Mouse (Mus musculus) kidney, adult 18-20 months (tissue): Measurements from ENCODE around the gene Wwc2.

Source experiments
- DNase-seq: peaks from one replicate; pipeline ENCODE4 v3.0.0; 2021

The Wwc2 gene

DNA sequence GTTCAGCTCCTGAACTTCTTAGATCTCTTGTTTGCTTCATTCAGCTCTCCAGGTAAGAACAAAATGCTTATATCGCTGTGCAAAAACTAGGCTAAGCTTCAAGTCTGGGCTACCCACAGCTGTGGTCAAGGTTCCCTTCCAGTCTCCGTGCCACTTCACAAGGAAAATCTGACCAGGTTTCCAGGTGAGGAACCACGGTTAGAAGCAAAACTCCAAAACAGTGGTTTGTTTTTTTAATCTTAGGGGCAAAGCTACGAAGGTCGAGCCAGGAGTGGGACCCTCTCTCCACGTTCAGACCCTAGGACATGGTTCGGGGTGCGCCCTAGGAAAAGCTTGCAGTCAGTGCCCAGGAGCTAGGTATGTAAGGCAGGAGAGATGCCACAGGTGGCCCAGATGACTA is 1.5 kb downstream of the Wwc2 start:
- no peak for DNase-seq

DNA sequence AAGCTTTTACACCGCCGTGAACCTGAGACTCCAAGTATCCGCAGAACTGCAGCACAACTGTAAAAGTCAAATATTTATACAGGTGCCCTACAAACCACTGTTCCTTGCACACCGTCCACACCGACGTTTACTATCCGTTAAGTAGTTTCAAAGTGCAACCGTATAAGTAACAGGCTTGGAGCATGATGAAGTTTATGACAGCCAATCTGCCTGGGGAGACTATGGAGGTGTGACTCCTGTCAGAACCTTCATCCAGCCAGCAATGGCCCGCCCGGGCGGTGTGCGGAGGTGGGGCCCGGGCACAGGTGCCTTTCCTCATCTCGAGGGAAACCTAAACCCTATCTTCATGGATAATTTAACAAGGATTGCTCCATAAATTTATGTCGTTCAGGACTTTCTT is 2.6 kb downstream of the Wwc2 start:
- DNase-seq: no peak

DNA sequence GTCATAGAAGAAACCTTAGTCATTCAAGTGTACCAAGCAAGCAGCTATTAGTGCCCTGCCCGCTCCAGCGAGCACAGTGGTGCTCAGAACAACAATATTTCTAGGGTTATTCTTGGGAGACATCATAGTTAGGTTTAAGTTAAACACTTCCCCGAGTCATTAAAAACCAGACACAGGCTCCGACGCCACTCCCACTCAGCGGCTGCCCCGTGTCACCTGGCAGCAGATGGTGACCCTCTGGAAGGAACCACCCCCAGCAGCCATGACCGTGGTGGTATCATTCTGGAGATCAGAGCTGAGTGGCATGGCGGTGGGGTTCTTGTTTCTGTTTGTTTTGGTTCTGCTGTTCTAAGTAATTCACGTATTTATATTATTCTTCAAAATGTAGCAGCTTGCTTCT is 5.1 kb downstream of the Wwc2 start:
- no peak for DNase-seq

DNA sequence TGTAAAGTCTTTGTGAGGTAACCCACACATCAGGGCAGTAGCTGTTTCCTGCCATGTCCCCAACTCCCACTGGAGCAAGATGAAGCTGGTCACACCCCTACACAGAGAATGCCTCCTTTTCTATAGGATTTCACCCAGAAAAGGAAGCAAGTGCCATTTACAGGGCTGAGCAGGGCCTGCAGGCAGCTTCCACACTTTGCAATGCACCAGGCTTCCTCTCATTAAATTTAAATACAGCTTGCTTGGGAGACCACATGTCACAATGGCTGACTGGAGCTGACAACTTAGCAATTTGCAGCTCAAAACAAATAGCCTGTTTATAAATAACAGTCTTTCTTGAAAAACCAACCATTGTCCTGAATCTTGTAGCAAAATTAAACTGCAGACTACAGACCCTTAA is 5.5 kb downstream of the Wwc2 start:
- no peak for DNase-seq

DNA sequence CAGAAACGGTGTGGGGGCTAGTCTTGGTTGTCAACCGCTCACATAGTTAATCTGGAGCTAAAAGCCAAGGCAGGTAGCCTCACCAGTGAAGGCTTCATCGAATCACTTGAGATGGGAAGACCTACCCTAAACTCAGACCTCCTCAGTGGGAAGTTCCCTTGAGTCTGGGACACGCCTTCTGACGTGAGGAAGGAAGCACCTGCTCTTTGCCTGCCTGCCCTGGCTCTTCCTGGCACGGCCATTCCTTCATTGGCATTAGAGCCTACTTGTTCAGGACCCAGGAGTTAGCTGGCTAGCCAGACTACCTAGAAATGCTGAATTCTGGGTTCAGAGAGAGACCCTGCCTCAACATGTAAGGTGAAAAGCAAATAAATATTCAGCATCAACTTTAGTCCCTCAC is 9.6 kb downstream of the Wwc2 start:
- DNase-seq: no peak

DNA sequence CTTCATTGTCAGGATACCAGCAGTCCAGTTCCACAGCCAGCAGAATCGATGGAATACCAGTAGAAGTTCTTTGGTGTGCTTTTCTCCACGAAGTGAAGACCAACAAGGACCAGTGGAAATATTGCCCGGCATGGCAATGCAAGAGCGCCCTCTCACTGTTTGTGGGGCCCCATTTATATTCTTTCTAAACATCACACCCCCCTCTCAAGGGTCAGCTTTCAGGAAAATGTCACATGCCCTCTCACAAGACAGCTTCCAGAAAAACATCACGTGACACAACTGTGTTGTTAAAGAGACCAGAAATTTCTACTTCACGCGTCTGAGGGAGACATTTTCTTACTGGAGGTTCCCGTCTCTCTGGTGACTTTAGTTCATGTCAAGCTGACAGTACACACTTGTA is 10.8 kb downstream of the Wwc2 start:
- DNase-seq: peak; percentile 46

DNA sequence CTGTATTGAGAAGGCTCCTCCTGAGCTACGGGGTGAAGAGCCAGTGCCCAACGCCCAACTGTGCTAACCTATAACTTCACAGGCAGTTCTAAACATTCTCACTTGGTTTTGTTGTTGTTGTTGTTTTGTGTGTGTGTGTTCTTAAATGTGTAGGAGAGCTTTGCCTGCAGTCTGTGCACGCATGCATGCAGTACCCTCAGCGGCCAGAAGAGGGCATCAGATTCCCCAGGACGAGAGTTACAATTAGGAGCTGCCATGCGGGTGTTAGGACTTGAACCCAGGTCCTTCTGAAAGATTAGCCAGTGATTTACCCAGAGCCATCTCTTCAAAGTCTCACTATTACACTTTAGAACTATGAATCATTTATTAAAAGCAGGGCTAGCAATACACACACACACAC is 12.0 kb downstream of the Wwc2 start:
- peak; percentile 47 for DNase-seq

DNA sequence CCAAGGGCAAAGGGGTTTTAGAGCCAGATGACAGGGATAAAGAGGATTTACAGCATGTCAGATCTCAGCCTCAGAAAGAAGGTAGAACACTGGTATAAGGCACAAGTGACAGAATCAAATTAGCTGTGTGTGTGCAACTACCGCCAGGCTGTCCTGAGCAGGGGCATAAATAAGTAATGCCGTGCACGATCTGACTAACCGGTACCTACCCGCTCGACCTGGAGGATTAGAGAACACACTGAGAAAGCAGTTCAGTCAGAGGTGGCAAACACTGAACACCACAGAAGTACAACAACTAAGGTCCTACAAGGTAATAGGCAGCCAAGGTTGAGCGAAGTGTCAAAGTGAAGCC is 15.8 kb downstream of the Wwc2 start:
- DNase-seq: no peak

DNA sequence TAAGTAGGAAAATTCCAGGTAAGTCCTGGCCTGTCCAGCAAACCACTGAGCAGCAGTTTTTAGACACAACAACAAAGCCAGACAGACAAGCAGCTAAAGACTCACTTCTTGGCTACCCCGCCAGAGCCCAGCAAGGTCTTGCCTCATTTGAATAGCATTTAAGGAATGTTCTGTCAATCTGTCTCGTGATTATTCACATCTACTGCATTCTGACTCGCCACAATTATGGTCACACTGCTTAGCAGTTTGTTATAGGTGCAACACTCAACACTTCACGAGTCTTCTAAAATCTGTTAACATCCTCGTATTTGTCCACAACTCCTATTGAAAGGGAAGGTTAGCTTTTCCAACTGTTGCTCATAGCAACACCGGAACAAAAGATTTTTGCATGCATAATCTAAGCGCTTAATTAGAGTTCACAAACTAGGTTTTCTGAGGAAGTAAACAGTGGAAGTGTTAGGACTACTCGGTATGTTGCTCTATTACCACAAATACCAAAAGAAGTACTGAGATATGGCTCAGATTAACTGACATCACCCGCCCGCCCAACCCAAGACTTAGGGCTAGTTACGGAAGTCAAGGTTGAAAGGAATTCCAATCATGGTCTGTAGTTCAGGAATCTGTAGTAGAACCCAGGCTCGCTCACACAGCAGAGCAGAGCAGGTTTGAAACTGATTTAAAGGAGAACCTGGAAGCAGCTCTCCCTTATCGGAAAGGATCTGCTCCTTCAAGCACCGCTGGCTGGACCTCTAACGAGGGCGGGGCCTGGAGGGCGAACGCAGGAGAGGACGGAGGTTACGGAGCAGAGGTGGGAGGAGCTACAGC is 16.4 kb downstream of the Wwc2 start:
- DNase-seq: peak; percentile 87

DNA sequence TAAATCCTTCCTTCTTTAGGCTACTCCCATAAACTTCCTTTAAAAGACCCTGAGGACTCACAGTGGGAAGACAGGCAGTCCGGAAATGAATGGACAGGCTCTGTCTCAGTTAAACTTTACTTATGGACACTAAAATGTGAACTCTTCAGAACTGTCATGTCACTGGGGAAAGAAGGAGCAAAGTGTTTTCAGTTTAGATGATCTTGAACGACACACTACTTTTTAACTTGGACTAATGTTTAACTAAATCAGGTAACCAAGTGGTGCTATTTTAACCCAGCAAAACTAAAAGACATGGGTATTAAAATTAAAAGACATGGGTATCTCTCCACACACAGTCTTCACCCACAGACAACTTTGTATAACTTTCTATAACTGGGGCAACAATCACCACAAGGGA is 19.6 kb downstream of the Wwc2 start:
- no peak for DNase-seq

DNA sequence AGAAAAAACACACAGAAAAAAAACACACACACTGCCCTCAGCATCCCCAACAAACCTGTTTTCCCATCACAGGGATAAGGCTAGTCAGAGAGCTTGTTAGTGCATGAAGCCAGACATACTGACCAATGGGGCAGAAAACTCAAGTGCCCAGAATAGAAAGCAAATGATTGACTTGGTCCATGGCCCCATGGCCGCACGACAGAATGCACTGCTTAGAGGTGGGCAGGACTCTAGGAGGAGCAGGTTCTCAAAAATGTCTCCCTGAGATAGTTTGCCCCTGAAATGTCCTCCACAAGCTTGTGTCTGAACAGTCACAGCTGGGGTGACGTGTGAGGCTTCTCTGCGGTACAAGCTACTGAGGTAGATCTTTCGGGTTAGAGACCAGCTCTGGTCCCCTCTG is 20.1 kb downstream of the Wwc2 start:
- peak; percentile 79 for DNase-seq

DNA sequence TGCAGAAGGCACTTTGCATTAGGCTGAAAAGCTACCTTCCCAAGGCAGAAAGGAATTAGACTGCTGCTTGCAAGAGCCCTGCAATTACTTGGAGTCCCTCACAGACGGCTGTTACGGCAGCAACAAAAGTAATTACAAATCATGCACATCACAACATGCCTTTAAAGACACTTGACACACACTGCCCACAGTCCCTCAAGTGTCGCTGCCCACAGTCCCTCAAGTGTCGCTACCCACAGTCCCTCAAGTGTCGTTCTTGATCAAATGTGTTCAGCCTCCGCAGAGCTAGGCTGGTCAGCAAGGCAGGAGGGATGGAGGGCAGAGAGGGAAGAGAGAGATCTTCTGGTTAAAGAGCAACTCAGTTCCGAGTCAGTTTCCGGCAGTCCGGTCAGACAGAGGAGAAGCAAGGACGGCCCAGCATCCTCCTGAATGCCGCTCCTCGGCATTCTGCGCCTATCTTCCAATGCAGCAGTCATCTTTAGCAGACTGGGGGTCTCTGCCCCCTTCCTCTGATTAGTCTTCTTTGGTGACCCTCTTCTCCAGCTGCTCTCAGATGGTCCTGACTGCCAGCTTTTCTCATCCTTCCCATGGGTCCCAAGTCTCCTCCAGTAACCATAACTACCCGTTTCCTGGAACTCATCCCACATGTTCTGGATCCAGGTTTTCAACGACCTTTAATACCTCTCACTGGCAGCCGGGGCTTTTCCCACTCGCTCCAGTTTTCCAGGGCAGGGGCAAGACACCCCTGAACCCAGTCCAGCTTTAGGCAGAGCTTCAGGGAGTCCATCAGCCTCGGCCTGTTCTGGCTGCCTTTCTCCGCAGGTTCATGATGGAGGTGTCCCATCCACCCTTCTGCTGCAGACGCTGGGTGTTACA is 23.4 kb downstream of the Wwc2 start:
- peak; percentile 73 for DNase-seq

DNA sequence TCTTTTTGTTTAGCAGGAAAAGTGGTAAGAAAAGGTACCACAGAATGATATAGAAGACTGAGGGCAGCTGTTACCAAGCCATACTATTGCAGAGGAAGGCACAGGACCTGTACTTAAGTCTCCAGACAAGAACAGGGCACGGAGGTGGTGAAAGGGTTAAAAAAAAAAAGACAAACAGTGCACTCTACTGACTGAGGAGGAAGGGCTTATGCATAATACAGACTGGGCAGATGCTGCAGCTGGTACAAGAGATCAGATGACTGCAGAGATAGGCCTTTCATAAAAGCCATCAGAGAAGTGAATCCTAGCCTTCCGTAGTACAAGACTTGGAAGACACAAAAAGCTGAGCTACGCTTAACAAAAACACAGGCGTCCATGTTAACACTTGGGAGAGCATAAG is 28.2 kb downstream of the Wwc2 start:
- no peak for DNase-seq

DNA sequence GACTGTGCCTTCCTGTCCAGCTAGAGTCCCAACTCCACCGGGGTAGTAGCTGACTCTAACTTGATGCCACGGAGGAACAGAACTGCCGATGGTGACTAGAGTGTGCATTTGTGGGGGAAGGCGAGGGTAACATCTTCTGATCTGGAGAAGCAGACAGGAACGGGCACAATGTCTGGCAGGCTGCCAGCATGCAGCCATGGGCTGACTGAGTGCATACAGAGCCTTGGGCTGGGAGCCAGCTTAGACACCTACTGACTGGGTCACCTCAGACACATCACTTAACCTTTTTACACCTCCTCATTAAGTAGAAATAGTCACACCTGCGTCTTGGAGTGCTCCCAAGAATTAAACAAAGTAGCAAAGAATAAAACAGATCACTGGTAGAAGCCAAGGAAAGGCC is 28.7 kb downstream of the Wwc2 start:
- peak; percentile 71 for DNase-seq

DNA sequence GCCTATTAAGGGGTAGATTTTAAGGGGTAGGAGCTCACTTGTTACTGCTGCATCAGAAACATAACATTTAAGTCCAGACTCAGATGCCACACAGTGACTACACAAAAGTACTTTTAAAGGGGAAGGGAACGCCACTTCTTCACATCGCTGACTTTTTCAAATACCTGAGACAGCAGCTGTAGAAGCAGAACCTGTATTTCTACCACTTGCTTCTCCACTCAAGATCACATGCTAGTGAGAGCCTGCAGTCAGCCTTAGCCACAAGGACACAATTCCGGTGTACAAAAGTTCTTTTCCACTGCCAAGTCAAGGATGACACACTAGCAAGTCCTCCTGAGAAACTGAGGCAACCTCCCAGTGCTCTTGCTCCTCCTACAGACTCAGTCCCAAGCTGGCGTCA is 33.2 kb downstream of the Wwc2 start:
- DNase-seq: no peak

DNA sequence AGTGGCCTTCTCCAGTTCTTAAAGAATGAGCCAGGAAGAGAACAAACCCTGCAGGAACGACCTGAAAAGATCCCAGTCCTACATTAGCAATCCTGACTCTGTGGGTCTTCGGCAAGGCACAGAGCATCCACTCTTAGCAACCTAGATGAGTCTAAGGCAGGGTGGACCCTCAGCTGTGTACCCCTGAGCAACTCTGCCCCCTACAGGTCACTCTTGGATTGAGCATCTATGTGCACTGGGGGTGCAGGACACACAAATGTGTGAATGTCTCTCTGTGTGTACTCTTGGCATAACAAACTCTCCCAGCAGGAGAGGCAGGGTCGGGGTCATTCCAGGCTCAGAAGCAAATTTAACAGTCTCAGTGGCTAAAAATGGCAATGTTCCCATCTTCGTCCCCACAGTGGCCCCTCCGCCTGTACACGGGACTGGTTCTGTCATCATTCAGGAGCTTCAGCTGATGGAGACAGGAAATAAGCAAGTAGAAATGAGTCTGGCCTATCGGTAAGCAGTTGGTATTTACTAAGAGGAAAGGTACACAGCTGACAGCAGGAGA is 39.3 kb downstream of the Wwc2 start:
- peak; percentile 49 for DNase-seq

DNA sequence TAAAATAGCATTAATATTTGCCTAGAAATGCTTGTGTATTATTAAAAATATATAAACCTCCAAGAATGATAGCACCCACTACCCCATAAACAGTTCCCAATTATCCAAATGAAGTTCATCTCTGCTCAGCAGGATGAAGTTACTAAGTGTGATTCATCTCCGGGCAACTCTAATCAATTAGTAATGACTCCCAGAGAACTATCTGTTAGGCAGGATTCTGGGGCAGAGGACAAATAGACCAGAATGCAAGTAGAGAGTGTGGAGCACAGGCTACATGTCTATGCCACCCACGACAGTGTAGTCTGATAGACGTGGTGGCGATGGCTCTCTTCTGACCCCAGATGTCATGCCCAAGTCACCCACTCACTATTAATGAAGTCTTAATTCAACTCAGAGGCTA is 41.9 kb downstream of the Wwc2 start:
- no peak for DNase-seq

DNA sequence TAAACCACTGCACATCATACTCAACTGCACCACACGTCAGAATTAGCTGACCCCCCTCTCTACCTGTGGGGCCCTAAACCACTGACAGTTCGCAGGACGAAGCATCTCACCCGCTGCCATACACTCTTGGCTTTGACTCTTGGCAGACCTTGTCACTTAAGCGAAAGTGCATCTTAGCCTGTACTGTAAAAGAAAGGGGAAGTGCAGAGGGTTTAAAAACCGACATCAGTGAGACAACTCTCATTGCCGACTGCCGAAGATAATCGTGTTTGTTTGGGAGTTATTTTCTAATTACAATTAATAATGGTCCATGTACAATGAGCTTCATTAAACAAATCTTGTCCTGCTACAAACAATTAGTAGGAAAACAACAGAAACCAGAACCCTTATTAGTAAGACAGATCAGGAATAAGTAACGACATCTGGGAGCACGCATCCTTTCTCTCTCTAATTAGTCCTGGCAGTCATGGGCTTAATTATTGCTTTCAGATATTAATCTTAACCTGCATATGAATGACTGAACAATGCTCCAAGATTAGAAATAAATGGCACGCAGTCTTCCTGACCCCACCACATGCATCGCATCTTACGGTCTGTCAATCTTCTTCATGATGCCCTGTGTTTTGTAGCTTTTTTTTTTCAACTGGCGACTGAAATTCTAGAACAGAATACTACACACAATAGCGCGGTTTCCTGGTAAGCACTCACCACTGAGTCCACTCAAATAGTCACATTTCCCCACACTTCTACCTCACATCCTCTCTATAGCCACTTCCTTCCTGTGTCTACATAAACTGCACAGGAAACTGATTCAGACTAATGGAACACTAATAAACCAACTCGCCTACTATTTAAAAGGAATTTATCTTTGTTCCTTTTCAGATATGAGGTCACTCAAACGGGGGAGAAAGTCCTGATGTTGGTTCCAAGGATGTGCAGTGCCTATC is 42.8 kb downstream of the Wwc2 start:
- DNase-seq: no peak

DNA sequence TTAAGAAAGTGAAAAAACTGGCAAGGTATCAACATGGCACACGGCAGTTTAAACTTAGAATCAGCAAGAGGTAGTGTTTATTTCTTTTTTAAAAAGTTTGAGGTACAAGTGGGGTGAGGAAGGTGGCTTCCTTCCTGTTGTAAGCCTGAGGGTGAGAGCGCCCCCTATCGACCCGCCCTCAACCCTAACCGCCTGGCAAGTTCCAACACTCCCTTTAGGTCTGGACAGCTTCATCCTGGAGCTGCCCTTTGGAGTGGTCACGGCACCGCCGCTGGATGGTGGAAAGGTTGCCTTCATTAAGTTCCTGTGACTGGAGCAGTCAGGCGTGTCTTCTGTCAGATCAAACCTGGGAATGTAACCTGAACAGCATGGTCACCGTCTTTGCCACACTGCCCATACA is 47.7 kb downstream of the Wwc2 start:
- peak; percentile 55 for DNase-seq

DNA sequence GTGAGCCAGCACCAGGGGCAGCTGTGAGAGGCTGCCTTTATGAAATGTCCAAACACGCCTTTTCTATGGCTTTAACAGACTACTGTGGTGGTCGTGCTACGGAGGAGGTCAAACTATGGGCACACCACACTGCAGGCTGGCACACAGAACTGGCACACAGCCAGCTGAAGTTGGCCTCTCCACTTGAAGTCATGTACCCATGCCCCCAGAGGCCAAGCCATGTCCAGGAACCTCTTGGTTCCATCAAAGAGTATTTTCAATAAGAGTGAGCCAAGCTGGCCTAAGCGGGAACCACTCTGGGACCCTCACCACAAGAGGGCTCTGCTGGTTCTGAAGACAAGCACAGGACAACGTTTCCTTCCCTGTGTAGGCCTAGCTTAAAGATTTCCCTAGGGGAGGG is 49.7 kb downstream of the Wwc2 start:
- peak; percentile 53 for DNase-seq

DNA sequence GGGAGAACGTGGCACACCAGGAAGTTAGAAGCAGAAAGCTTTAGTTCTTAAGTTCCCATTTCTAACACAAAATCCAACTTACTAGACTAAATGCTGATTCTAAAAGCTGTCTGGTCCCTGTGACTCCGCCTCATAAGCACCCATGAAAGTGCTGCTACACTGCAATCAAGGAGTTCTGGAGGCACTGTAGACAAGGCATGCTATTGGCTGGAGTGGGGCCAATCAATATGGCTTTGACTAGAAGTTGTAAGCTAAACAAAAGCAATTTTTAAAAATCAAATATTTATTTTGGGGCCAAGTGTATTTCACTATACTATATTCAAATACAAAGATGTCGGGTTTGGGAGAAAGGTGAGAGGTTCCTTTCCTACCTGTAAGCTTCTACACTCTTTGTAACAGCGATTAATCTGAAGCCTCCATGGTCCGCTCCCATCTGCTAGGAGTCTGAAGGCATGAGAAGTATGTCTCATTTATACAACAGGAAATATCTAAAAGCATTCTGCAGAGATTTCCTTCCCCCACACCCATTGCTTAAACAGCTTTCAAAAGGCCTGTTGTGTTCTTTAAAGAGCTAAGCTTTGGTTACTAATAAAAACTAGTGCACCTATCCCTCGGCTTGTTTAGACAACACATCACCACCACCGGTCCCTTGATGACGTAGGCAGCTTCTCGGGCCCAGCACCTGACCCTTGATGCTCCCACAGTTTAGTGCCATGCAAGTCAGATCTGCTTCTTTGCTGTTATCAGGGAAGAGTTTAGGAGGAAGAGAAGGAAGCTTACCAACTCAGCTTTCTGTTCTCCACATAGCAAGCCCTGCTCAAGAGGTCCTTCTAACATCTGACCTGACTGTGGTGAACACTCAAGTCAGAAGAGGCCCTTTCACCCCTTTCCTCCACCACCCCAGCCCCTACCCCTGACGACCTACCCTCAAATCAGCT is 50.5 kb downstream of the Wwc2 start:
- DNase-seq: no peak

DNA sequence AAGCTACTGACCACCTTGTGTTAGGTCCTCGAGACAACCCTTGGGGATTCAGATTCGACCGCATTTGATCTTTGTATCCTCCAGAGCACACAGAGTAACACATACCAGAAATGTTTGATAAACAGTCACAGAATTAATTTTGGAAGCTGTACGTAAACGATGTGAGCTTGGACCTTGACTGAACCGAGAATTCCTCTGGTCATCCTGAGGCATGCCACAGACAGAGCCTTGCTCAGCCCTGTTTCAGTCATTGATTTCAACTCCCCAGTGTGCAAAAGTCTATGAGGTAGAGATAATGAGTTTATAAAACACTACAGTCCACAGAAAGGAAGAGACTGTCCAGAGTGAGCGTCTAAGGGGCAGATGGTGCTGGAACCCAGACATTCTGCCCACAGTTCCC is 51.5 kb downstream of the Wwc2 start:
- DNase-seq: no peak
